Mouse (Mus musculus) neutrophil, adult 83 days (primary cell): ENCODE measurements around the gene Acsm5. TPM values are rescaled to one million over a fixed set of nuclear protein-coding genes. Genes with fewer than 3 reads are reported as not detected.

ENCODE experiments used
- total RNA-seq, 2 experiments: library from RNA; stranded (reverse); gene quantifications; one replicate each; pipeline ENCODE4 v1.2.4; 2023

The Acsm5 gene
- total RNA-seq = not detected

GRCm38 (mm10) chr7:119519163-119519562, at the start of gene Acsm5:
Acsm5 (plus strand) TSS chr7:119519463.

GRCm38 (mm10) chr7:119479256-119479655, 40.0 kb upstream of the Acsm5 start, which contains the start of gene Umod:
Umod (minus strand) TSS chr7:119479282.

GRCm38 (mm10) chr7:119523389-119523788, 4.1 kb downstream of the Acsm5 start, which contains the start of gene Pdilt:
Pdilt (minus strand) TSS chr7:119523489.

DNA sequence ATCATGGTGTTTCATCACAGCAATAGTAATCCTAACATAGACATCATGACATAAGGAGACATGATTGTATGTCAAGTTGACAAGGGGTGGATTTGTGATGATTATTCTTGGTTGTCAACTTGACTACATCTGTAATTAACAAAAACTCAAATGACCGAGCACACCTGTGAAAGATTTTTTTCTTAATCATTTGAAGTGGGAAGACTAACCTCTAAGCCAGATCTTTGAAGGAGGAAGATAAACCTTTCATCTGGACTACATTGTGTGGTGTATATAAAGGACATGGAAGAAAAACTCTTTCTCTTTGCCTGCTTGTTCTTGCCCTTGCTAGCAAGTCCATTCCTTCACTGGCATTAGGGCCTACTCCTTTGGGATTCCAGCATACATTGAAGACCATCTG, 34.8 kb downstream of the Acsm5 start, which contains the start of gene Acsm2:
Gene Acsm2 (plus strand): TSS at position 301 of the 400 bp plus-strand sequence.

Other genes starting within 250 kb of the Acsm5 start
- not detected for gene Gp2, start 60.2 kb upstream of the Acsm5 start, total RNA-seq
- gene Umod, start 40.2 kb upstream of the Acsm5 start, total RNA-seq = not detected
- not detected for gene Pdilt, start 4.0 kb downstream of the Acsm5 start, total RNA-seq
- gene Acsm2, start 34.9 kb downstream of the Acsm5 start, total RNA-seq = not detected
- gene Acsm1, start 87.6 kb downstream of the Acsm5 start, total RNA-seq = not detected
- gene Acsm4, start 170.6 kb downstream of the Acsm5 start, total RNA-seq = not detected
- gene Thumpd1, start 201.3 kb downstream of the Acsm5 start, total RNA-seq = 10 to 100 TPM; 12.9 to 13.0 TPM
- not detected for gene Acsm3, start 241.5 kb downstream of the Acsm5 start, total RNA-seq